Mouse (Mus musculus): Measurements from ENCODE around the gene Socs3. TPM values are rescaled to one million over a fixed set of nuclear protein-coding genes. Genes with fewer than 3 reads are reported as not detected.

Gene Socs3
- total RNA-seq, 2 experiments from 2014 or later, result 4.4 to 6.1 TPM

DNA sequence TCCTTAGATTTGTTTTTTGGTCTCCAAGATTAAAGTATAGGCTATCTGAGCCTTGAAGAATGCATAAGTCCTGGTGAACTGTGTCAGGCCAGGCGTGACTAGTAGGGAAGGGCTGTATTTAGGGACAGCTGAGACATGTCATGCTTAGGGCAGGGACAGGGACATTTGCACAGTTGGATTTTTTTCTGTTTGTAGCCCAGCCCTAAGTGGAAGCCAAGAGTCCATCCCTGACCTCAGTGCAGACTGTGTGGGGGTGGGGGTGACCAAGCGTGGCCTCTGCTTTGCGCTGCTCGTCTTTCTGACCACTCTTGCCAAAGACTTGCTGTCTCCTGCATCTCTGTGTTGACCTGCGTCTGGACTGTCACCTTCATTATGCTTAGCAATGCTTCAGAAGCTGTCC lies 34.4 kb upstream of the Socs3 start:
- Histone ChIP-seq H3K4me3 (no peak overlapping the region), H3K27ac (no peak overlapping the region)
- TF ChIP-seq CTCF (IDR thresholded peaks at IDR 0.05), result no peak
- intact Hi-C loops (cut with DNase I), result no loop called here
- DNase-seq (ENCODE audit: extremely low spot score in 1 of 2, low spot score in 2 of 2), result no peak

DNA sequence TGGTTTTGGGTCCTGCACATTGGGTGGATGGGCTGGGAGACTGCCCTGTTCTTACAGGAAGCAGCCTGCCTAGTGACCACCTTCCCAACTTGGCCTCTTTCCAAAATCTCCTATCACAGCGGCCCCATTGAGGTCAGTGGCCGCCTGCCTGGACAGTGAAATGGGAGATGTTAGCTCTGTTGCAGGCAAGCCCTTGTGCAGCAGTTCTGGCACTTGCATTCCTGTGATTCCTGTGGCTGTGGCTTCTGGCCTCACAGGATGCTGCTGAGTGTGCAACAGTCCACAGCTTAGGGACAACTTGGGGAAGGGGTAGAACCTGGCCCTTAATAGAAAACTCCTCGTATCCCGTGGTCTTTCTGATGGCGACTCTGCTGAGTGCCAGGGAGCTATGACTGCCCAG lies 33.9 kb upstream of the Socs3 start:
- H3K4me3 ChIP-seq, result no peak overlapping the region
- no peak for DNase-seq (ENCODE audit: extremely low spot score in 1 of 2, low spot score in 2 of 2)
- no peak for TF ChIP-seq CTCF (IDR thresholded peaks at IDR 0.05)
- no peak overlapping the region for H3K27ac ChIP-seq
- intact Hi-C loops (cut with DNase I), result no loop called here

DNA sequence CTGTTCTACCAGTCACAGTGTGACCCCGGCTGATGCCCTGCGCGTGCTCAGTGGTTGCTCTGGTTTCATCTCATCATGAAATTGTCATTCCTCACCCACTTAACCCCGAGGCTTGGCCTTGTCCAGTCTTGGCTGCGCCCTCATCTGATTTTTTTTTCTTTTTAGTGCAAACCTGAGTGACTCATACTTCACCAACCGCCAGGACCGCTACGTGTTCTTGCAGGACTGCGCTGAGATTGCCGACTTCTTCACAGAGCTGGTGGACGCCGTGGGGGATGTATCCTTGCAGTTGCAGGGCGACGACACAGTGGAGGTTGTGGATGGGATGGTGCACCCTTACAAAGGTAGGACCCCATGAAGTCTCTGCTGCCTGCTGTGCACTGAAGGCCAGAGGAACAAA lies 33.3 kb upstream of the Socs3 start:
- H3K27ac ChIP-seq, result no peak overlapping the region
- H3K4me3 ChIP-seq, result no peak overlapping the region
- intact Hi-C loops (cut with DNase I), result no loop called here
- no peak for TF ChIP-seq CTCF (IDR thresholded peaks at IDR 0.05)
- no peak for DNase-seq (ENCODE audit: extremely low spot score in 1 of 2, low spot score in 2 of 2)

DNA sequence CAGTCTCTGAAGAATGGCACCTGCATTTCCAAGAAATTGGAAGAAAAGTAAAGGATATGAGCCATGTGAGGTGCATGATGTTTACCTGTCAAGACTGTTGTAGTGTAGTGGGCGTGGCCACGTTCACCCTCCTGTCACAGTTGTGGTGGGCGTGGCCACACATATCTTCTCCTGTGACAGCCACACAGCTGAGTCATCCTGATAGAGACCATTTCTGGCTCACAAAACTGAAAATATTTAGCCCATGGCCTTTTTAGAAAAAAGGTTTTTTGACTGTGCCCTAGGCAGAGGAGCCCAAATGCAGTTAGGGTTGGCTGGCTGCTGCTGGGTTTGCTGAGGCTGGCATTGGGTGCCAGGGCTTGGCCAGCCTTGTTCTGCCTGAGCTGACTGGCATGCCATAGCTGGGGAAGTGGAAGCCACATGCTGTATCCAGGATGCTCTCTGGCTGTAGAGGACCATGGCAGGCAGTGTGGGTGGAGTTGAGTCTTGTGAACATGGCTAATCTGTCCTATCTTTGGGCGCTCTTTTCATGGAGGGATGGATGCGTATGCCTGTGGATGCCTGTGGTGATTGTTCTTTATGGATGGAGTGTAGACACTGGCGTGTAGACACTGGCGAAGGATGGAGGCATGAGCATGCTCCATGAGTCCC lies 30.8 kb upstream of the Socs3 start:
- DNase-seq (ENCODE audit: extremely low spot score in 1 of 2, low spot score in 2 of 2), result no peak
- no peak for TF ChIP-seq CTCF (IDR thresholded peaks at IDR 0.05)
- Histone ChIP-seq H3K27ac (no peak overlapping the region), H3K4me3 (no peak overlapping the region)
- intact Hi-C loops (cut with DNase I), result no loop called here

DNA sequence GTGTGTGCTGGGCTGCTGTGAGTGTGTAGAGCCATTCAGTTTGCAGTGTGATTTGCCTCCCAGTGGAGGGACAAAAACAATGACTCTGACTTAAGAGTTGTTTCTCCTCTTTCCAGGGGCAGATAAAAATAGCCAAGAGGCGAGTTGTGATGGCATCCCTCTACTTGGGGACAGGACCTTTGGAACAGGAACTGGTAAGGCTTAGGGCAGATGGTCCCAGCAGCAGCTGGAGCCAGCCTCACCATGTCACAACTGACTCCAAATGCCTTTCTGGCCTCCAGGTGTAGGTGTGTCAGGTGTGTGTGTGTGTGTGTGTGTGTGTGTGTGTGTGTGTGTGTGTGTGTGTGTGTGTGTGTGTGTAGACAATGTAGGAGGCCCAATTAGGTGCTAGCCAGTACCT lies 30.2 kb upstream of the Socs3 start:
- no peak overlapping the region for H3K4me3 ChIP-seq
- DNase-seq (ENCODE audit: extremely low spot score in 1 of 2, low spot score in 2 of 2), result no peak
- H3K27ac ChIP-seq, result no peak overlapping the region
- intact Hi-C loops (cut with DNase I), result no loop called here
- TF ChIP-seq CTCF (IDR thresholded peaks at IDR 0.05), result no peak

- no peak for DNase-seq (ENCODE audit: extremely low spot score in 1 of 2, low spot score in 2 of 2)
- intact Hi-C loops (cut with DNase I), result no loop called here
- H3K27ac ChIP-seq, result no peak overlapping the region
- no peak overlapping the region for H3K4me3 ChIP-seq
- no peak for TF ChIP-seq CTCF (IDR thresholded peaks at IDR 0.05)
Observed at GRCm38 (mm10) chr11:117999260-117999934, 29.6 kb upstream of the Socs3 start.

DNA sequence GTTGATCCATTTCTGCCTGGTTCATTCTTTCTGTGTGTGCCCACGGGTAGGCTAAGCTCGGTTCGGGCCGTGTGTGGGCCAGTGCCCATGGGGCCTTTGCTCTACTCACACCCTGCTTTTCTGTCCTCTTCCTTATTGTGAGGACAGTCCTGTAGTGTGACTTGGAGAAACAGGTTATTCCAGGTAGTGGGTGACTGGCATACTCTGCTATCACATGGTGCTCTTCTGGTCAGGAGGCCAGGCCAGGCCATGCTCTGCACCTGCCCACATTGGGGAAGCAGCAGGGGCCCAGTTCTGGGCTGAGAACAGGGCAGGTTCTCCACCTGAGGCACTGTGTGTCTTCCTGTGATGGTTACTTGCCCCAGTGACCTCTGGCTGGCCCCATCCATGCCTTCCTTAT lies 28.5 kb upstream of the Socs3 start:
- H3K27ac ChIP-seq, result no peak overlapping the region
- intact Hi-C loops (cut with DNase I), result no loop called here
- DNase-seq (ENCODE audit: extremely low spot score in 1 of 2, low spot score in 2 of 2), result no peak
- H3K4me3 ChIP-seq, result no peak overlapping the region
- no peak for TF ChIP-seq CTCF (IDR thresholded peaks at IDR 0.05)

DNA sequence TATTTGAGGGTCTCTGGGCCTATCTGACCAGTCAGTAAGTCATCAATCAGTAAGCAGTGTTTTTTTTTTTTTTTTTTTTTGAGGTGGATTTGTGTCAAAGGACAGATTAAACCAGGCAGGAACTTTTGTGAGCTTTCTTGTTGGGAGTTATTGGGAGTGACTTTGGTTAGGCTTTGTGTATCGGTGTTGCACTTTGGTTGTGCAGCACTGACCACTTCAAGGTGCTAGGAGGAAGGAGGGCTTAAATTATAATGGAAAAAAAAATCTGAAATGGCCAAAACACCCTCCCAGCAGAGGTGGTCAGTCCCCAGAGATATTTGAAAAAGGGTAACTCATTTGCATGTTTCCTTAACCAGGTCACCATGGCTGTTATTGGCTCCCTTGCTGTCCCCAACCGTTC lies 27.2 kb upstream of the Socs3 start:
- no peak for TF ChIP-seq CTCF (IDR thresholded peaks at IDR 0.05)
- intact Hi-C loops (cut with DNase I), result no loop called here

DNA sequence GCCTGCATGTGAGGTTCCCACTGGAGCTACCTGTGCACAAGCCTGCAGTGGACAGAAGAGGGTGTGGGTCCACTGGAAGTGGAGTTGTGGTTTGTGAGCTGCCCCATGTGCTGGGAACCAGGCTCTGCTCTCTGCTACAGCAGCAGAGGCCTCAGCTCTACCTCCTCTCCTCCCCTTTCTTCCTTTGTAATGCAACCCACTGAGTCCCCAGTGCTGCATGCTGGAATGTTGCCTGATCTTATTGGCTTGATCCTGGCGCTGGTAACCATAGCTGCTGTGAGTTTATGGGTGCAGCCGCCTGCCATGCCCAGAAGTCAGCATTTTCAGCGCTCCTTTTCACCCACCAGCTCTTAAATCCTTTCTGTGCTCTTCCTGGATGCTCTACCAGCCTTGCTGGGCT lies 26.2 kb upstream of the Socs3 start:
- Histone ChIP-seq H3K27ac (no peak overlapping the region), H3K4me3 (no peak overlapping the region)
- DNase-seq (ENCODE audit: extremely low spot score in 1 of 2, low spot score in 2 of 2), result no peak
- intact Hi-C loops (cut with DNase I), result no loop called here
- no peak for TF ChIP-seq CTCF (IDR thresholded peaks at IDR 0.05)

More for the DNA sequence above, 27.2 kb upstream of the Socs3 start:
- DNase-seq (ENCODE audit: extremely low spot score in 1 of 2, low spot score in 2 of 2), result no peak
- H3K4me3 ChIP-seq, result no peak overlapping the region
- no peak overlapping the region for H3K27ac ChIP-seq

GRCm38 (mm10) chr11:117995661-117996060 lies 25.8 kb upstream of the Socs3 start:
- intact Hi-C loops (cut with DNase I), result no loop called here
- H3K27ac ChIP-seq, result no peak overlapping the region
- TF ChIP-seq CTCF (IDR thresholded peaks at IDR 0.05), result no peak
- no peak for DNase-seq (ENCODE audit: extremely low spot score in 1 of 2, low spot score in 2 of 2)
- H3K4me3 ChIP-seq, result no peak overlapping the region

- no peak for TF ChIP-seq CTCF (IDR thresholded peaks at IDR 0.05)
- Histone ChIP-seq H3K4me3 (no peak overlapping the region), H3K27ac (peak overlapping the region; percentile 53; the same call in 1 of the 2 replicates)
- intact Hi-C loops (cut with DNase I), result no loop called here
- DNase-seq (ENCODE audit: extremely low spot score in 1 of 2, low spot score in 2 of 2), result no peak
Observed at GRCm38 (mm10) chr11:117995255-117995654, 25.4 kb upstream of the Socs3 start.

DNA sequence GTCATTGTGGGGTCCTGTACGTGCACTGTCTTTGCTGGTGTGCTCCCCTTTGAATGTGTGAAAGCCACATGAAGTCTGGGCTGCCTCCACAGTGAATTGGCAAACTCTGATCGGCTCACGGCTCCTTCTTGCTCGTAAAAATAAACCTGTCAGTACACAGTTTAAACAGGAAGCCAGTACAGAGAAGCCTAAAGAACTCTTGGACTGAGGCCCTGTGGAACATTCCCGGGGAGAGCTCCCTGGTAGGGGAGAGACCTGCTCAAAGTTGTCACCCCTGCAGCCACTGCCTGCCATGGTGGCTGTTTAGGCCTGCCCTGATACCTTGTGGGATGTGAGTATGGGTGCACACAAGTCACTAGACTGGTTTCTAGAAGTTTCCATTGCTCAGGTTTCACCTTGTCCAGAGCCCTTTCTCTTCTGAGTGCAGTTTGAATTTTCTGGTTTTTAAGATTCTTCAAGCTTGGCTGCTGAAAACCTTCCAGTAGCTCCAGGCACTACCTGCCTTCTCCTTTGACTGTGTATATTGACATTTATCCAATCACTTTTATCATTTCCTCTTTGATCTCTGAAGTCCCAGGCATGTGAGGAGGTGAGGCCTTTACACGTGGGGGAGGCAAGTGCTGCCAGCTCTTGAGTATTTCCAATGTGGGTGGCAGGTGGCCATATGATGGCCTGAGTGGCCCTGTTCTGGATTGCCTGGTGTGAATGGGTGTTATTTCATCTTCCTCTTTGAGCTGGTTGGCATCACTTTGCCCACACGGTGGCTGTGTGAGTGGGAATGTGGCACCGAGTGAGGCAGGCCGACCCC lies 24.6 kb upstream of the Socs3 start:
- Histone ChIP-seq H3K4me3 (no peak overlapping the region), H3K27ac (peak overlapping the region; percentile 67)
- no peak for TF ChIP-seq CTCF (IDR thresholded peaks at IDR 0.05)
- DNase-seq (ENCODE audit: extremely low spot score in 1 of 2, low spot score in 2 of 2), result no peak
- intact Hi-C loops (cut with DNase I), result no loop called here

Measured in left cerebral cortex, adult 2 months (tissue).